Mouse (Mus musculus) kidney, postnatal 10 days (tissue): ENCODE measurements around the gene Cd3e.
"Not testable (repeated sequence)": the region's sequence is repeated elsewhere in the genome, so short reads cannot be mapped to it uniquely, and the experiment has no call there.

Source experiments
- DNase-seq: peaks from one replicate; pipeline ENCODE4 v3.0.0; 2021; ENCODE audit warnings: mixed read lengths

Cd3e gene

GRCm38 (mm10) chr9:44967763-44968162, 41.7 kb downstream of the Cd3e start:
- not testable (repeated sequence) for DNase-seq

- DNase-seq = peak; percentile 83
Measured at GRCm38 (mm10) chr9:44966815-44967242, 42.6 kb downstream of the Cd3e start.

GRCm38 (mm10) chr9:44965833-44966466, 43.5 kb downstream of the Cd3e start:
- DNase-seq = no peak

GRCm38 (mm10) chr9:44965126-44965832, 44.1 kb downstream of the Cd3e start, which contains the start of gene Ube4a:
Gene Ube4a, minus strand, starts transcription at chr9:44965600.
- peak; percentile 100 for DNase-seq

GRCm38 (mm10) chr9:44954432-44954831, 55.0 kb downstream of the Cd3e start:
- no peak for DNase-seq
